Mouse (Mus musculus) stomach, embryonic 16.5 days (tissue): ENCODE measurements around the gene Mgea5. TPM values are rescaled to one million over a fixed set of nuclear protein-coding genes. Genes with fewer than 3 reads are reported as not detected.

Experiments used
- ATAC-seq: fragments of 200-750 bp; cut with Nextera tagmentation; 2 replicates; pipeline ENCODE4 v1.8.0; 2017; ENCODE audit warnings: moderate number of reproducible peaks, moderate TSS enrichment; ENCODE audit not compliant: insufficient read depth, low FRiP score
- H3K27ac ChIP-seq: fragments of 300-500 bp; sonication (generic); 2 replicates; pipeline ENCODE4 v1.5.1; 2014; ENCODE audit warnings: low read length
- H3K27me3 ChIP-seq: fragments of 300-500 bp; sonication (generic); 2 replicates; pipeline ENCODE4 v1.6.1; 2014; ENCODE audit warnings: low read length, control low read depth, mixed read lengths; ENCODE audit not compliant: control insufficient read depth, insufficient read depth
- H3K36me3 ChIP-seq: fragments of 300-500 bp; sonication (generic); 2 replicates; pipeline ENCODE4 v1.6.1; 2014; ENCODE audit warnings: low read length; ENCODE audit not compliant: control insufficient read depth, insufficient read depth
- H3K4me1 ChIP-seq: fragments of 300-500 bp; sonication (generic); 2 replicates; pipeline ENCODE4 v1.6.1; 2014; ENCODE audit warnings: low read length, control low read depth, mixed read lengths; ENCODE audit not compliant: control insufficient read depth, insufficient read depth
- H3K4me2 ChIP-seq: fragments of 300-500 bp; sonication (generic); 2 replicates; pipeline ENCODE4 v1.6.1; 2014; ENCODE audit warnings: low read depth, low read length, mixed read lengths
- H3K4me3 ChIP-seq: fragments of 300-500 bp; sonication (generic); replicated peaks from 2 replicates; pipeline ENCODE4 v1.5.1; 2014; ENCODE audit warnings: mild to moderate bottlenecking, low read length
- H3K9ac ChIP-seq: fragments of 300-500 bp; sonication (generic); 2 replicates; pipeline ENCODE4 v1.6.1; 2014; ENCODE audit warnings: low read length
- H3K9me3 ChIP-seq: fragments of 300-500 bp; sonication (generic); replicated peaks from 2 replicates; pipeline ENCODE4 v1.6.1; 2016; ENCODE audit warnings: low read length, control low read depth; ENCODE audit not compliant: control insufficient read depth
- WGBS: fragments of 180-500 bp; shearing (Covaris S2); extraction: QIAGEN DNeasy Blood & Tissue Kit; methylation state at CpG from one replicate; pipeline ENCODE4 v1.1.7; 2014; 5-methylcytosine and 5-hydroxymethylcytosine counted together
- polyA plus RNA-seq: library from polyadenylated mRNA; unstranded; fragments of >200 nt; fragmentation: Nextera tagmentation; extraction: Ambion mirVana; gene quantifications from 2 replicates; pipeline ENCODE4 v1.2.1, GENCODE M21; 2015

Mgea5 gene
- polyA plus RNA-seq, 1 experiment from 2014 or later: 40.5 TPM

- Histone ChIP-seq H3K27me3 (no peaks in the 10 kb centered on the region), H3K36me3 (peaks cover 5% of the 10 kb centered on the region; the same call in 1 of the 2 replicates), H3K9me3 (no peaks in the 10 kb centered on the region), H3K4me2 (peak overlapping the region; percentile 80), H3K4me3 (peak overlapping the region; percentile 79; the same call in 1 of the 2 replicates), H3K9ac (peak overlapping the region; percentile 29; the same call in 1 of the 2 replicates), H3K4me1 (peaks cover 24% of the 10 kb centered on the region), H3K27ac (no peak overlapping the region)
- WGBS: 82% methylated on average over 13 of the region's 13 CpGs
- ATAC-seq: no peak
These were observed 3.2 kb downstream of the Mgea5 start for GRCm38 (mm10) chr19:45780350-45780915.

- no peak for ATAC-seq
- H3K4me1 ChIP-seq: peaks cover 10% of the 10 kb centered on the region
- WGBS: 79% methylated on average over 2 of the region's 2 CpGs
- H3K9ac ChIP-seq: no peak overlapping the region
- no peak overlapping the region for H3K27ac ChIP-seq
- H3K27me3 ChIP-seq: no peaks in the 10 kb centered on the region
- H3K36me3 ChIP-seq: peaks cover 20% of the 10 kb centered on the region
- no peak overlapping the region for H3K4me2 ChIP-seq
- no peak overlapping the region for H3K4me3 ChIP-seq
- H3K9me3 ChIP-seq: no peaks in the 10 kb centered on the region
These were observed 8.2 kb downstream of the Mgea5 start for GRCm38 (mm10) chr19:45775486-45775885.

GRCm38 (mm10) chr19:45771501-45771900 is 12.1 kb downstream of the Mgea5 start:
- H3K27ac ChIP-seq: no peak overlapping the region
- no peaks in the 10 kb centered on the region for H3K9me3 ChIP-seq
- no peaks in the 10 kb centered on the region for H3K4me1 ChIP-seq
- H3K27me3 ChIP-seq: no peaks in the 10 kb centered on the region
- no peak for ATAC-seq
- no peak overlapping the region for H3K4me3 ChIP-seq
- H3K9ac ChIP-seq: no peak overlapping the region
- 87% methylated on average over 5 of the region's 5 CpGs for WGBS
- no peak overlapping the region for H3K4me2 ChIP-seq
- peaks cover 43% of the 10 kb centered on the region for H3K36me3 ChIP-seq

- H3K4me1 ChIP-seq: no peaks in the 10 kb centered on the region
- peaks cover 34% of the 10 kb centered on the region for H3K36me3 ChIP-seq
- no peak overlapping the region for H3K9ac ChIP-seq
- ATAC-seq: no peak
- no peaks in the 10 kb centered on the region for H3K9me3 ChIP-seq
- no peak overlapping the region for H3K4me2 ChIP-seq
- WGBS: 78% methylated on average over 3 of the region's 3 CpGs
- H3K4me3 ChIP-seq: no peak overlapping the region
- H3K27ac ChIP-seq: no peak overlapping the region
- no peaks in the 10 kb centered on the region for H3K27me3 ChIP-seq
These were observed 22.8 kb downstream of the Mgea5 start for GRCm38 (mm10) chr19:45760810-45761209.

- no peak overlapping the region for H3K4me3 ChIP-seq
- H3K27ac ChIP-seq: no peak overlapping the region
- H3K9me3 ChIP-seq: no peaks in the 10 kb centered on the region
- H3K27me3 ChIP-seq: no peaks in the 10 kb centered on the region
- no peak for ATAC-seq
- 90% methylated on average over 5 of the region's 5 CpGs for WGBS
- no peaks in the 10 kb centered on the region for H3K4me1 ChIP-seq
- no peak overlapping the region for H3K9ac ChIP-seq
- H3K36me3 ChIP-seq: peaks cover 38% of the 10 kb centered on the region
- no peak overlapping the region for H3K4me2 ChIP-seq
These were observed 25.0 kb downstream of the Mgea5 start for GRCm38 (mm10) chr19:45758671-45759070.

- Histone ChIP-seq H3K4me3 (no peak overlapping the region), H3K36me3 (peaks cover 18% of the 10 kb centered on the region), H3K4me1 (peaks cover 1% of the 10 kb centered on the region), H3K9ac (no peak overlapping the region), H3K4me2 (no peak overlapping the region), H3K9me3 (no peaks in the 10 kb centered on the region), H3K27me3 (no peaks in the 10 kb centered on the region), H3K27ac (no peak overlapping the region)
- no peak for ATAC-seq
- 90% methylated on average over 3 of the region's 3 CpGs for WGBS
These were observed 30.1 kb downstream of the Mgea5 start for GRCm38 (mm10) chr19:45753551-45753950.

GRCm38 (mm10) chr19:45751881-45752280 is 31.8 kb downstream of the Mgea5 start:
- H3K4me1 ChIP-seq: peaks cover 6% of the 10 kb centered on the region
- WGBS: 85% methylated on average over 7 of the region's 7 CpGs
- H3K27ac ChIP-seq: no peak overlapping the region
- no peak for ATAC-seq
- H3K9ac ChIP-seq: no peak overlapping the region
- H3K9me3 ChIP-seq: no peaks in the 10 kb centered on the region
- no peak overlapping the region for H3K4me2 ChIP-seq
- no peaks in the 10 kb centered on the region for H3K27me3 ChIP-seq
- peaks cover 15% of the 10 kb centered on the region for H3K36me3 ChIP-seq
- H3K4me3 ChIP-seq: no peak overlapping the region

GRCm38 (mm10) chr19:45749243-45750043 is 34.2 kb downstream of the Mgea5 start, which contains the start of gene Npm3:
TSS of gene Npm3 (minus strand) at chr19:45749591.
- Histone ChIP-seq H3K27ac (no peak within 1 kb of the TSS), H3K4me2 (peak within 1 kb of the TSS; percentile 88), H3K9me3 (no peaks in the 10 kb centered on the region), H3K9ac (peak within 1 kb of the TSS; percentile 75), H3K27me3 (peaks cover 17% of the 10 kb centered on the region), H3K4me3 (peak within 1 kb of the TSS; percentile 64), H3K4me1 (peaks cover 11% of the 10 kb centered on the region), H3K36me3 (peaks cover 6% of the 10 kb centered on the region; the same call in 1 of the 2 replicates)
- ATAC-seq: peak; percentile 74
- WGBS: under 1% methylated on average over 59 of the region's 60 CpGs

GRCm38 (mm10) chr19:45748691-45749242 is 34.9 kb downstream of the Mgea5 start:
- Histone ChIP-seq H3K36me3 (peaks cover 4% of the 10 kb centered on the region; the same call in 1 of the 2 replicates), H3K4me2 (peak overlapping the region; percentile 88), H3K27ac (no peak overlapping the region), H3K4me3 (peak overlapping the region; percentile 64), H3K27me3 (peaks cover 24% of the 10 kb centered on the region), H3K9me3 (no peaks in the 10 kb centered on the region), H3K9ac (peak overlapping the region; percentile 75), H3K4me1 (peaks cover 11% of the 10 kb centered on the region)
- ATAC-seq: peak; percentile 24; the same call in 1 of the 2 replicates
- 1% methylated on average over 33 of the region's 33 CpGs for WGBS
